Mouse (Mus musculus): Measurements from ENCODE around the gene 4430402I18Rik. TPM values are rescaled to one million over a fixed set of nuclear protein-coding genes. Genes with fewer than 3 reads are reported as not detected.

4430402I18Rik gene
- total and polyA plus RNA-seq, 3 experiments = 0.14 to 0.51 (median 0.15) TPM

- dilution Hi-C loops (cut with MboI; ENCODE audit: extremely low pct_ligation_motif_present, extremely low pct_unique_long_range_greater_than_20kb, low sequenced_read_pairs) = no loop called here
- H3K79me2 ChIP-seq (replicated peaks; ENCODE audit: control insufficient read depth, extremely low read depth, insufficient read depth, poor library complexity, severe bottlenecking) = no peaks in the 10 kb centered on the region
- H3K4me3 ChIP-seq (replicated peaks in 1 of 3; ENCODE audit: low read depth in 2 of 3, low read length in 2 of 3, poor library complexity in 1 of 3) = no peak overlapping the region
- no peaks in the 10 kb centered on the region for H3K4me1 ChIP-seq (ENCODE audit: control insufficient read depth in 1 of 2, insufficient read depth in 2 of 2)
- H3K27me3 ChIP-seq (replicated peaks) = no peaks in the 10 kb centered on the region
- TF ChIP-seq SIN3A (IDR thresholded peaks at IDR 0.05; ENCODE audit: low read length) (no peak), UBTF (IDR thresholded peaks at IDR 0.05; ENCODE audit: low read depth, low read length) (no peak), GABPA (IDR thresholded peaks at IDR 0.05; ENCODE audit: insufficient replicate concordance, low read depth, low read length) (no peak), POLR2A (IDR thresholded peaks at IDR 0.05; ENCODE audit: low read depth, low read length) (no peak), ETS1 (conservative IDR thresholded peaks at IDR 0.05; ENCODE audit: low read depth, low read length) (no peak), MAZ (IDR thresholded peaks at IDR 0.05; ENCODE audit: low read depth, low read length) (no peak), CTCF (conservative IDR thresholded peaks at IDR 0.05 in 1 of 2, IDR thresholded peaks at IDR 0.05 in 1 of 2; ENCODE audit: low read depth in 2 of 2, low read length in 2 of 2) (no peak), ZKSCAN1 (IDR thresholded peaks at IDR 0.05; ENCODE audit: borderline replicate concordance, low read depth, low read length) (no peak), MYC (IDR thresholded peaks at IDR 0.05; ENCODE audit: low read depth, low read length) (no peak), BHLHE40 (IDR thresholded peaks at IDR 0.05; ENCODE audit: low read depth, low read length) (no peak), NRF1 (IDR thresholded peaks at IDR 0.05; ENCODE audit: low read depth, low read length) (no peak), MEF2A (IDR thresholded peaks at IDR 0.05; ENCODE audit: borderline replicate concordance, low read depth, low read length) (no peak), MAX (IDR thresholded peaks at IDR 0.05; ENCODE audit: low read length) (no peak), ZC3H11A (IDR thresholded peaks at IDR 0.05; ENCODE audit: low read depth, low read length) (no peak), TCF12 (IDR thresholded peaks at IDR 0.05; ENCODE audit: low read depth, low read length) (no peak), JUN (IDR thresholded peaks at IDR 0.05; ENCODE audit: insufficient read depth, low read depth, low read length) (no peak), TBP (conservative IDR thresholded peaks at IDR 0.05; ENCODE audit: low read depth, low read length) (no peak), POLR2AphosphoS2 (IDR thresholded peaks at IDR 0.05; ENCODE audit: low read depth, low read length) (no peak), IRF4 (IDR thresholded peaks at IDR 0.05; ENCODE audit: low read depth, low read length) (no peak), RCOR1 (conservative IDR thresholded peaks at IDR 0.05; ENCODE audit: low read depth, low read length) (no peak)
- no peaks in the 10 kb centered on the region for H3K36me3 ChIP-seq (replicated peaks in 1 of 2; ENCODE audit: control insufficient read depth in 1 of 2, insufficient read depth in 1 of 2, low read length in 1 of 2)
- H3K4me2 ChIP-seq (ENCODE audit: insufficient read depth, low read depth, poor library complexity, severe bottlenecking) = no peak overlapping the region
- H3K27ac ChIP-seq (ENCODE audit: insufficient read depth, low read depth) = no peak overlapping the region
- no peaks in the 10 kb centered on the region for H3K9me3 ChIP-seq (replicated peaks; ENCODE audit: low read length)
- no peak overlapping the region for H3K9ac ChIP-seq (ENCODE audit: insufficient read depth, low read depth)
- in situ Hi-C loops (cut with MboI; ENCODE audit: low pct_ligation_motif_present, low pct_unique_long_range_greater_than_20kb, low sequenced_read_pairs) = no loop called here
- DNase-seq (ENCODE audit: extremely low read depth) = no peak
Measured at GRCm38 (mm10) chr19:28852001-28852400, 115.6 kb downstream of the 4430402I18Rik start.

- in situ Hi-C loops (cut with MboI; ENCODE audit: low pct_ligation_motif_present, low pct_unique_long_range_greater_than_20kb, low sequenced_read_pairs) = no loop called here
- no peak overlapping the region for H3K4me2 ChIP-seq (ENCODE audit: insufficient read depth, low read depth, poor library complexity, severe bottlenecking)
- dilution Hi-C loops (cut with MboI; ENCODE audit: extremely low pct_ligation_motif_present, extremely low pct_unique_long_range_greater_than_20kb, low sequenced_read_pairs) = no loop called here
- H3K27ac ChIP-seq (ENCODE audit: insufficient read depth, low read depth) = no peak overlapping the region
- no peaks in the 10 kb centered on the region for H3K27me3 ChIP-seq (replicated peaks)
- H3K9ac ChIP-seq (ENCODE audit: insufficient read depth, low read depth) = no peak overlapping the region
- no peaks in the 10 kb centered on the region for H3K36me3 ChIP-seq (replicated peaks in 1 of 2; ENCODE audit: control insufficient read depth in 1 of 2, insufficient read depth in 1 of 2, low read length in 1 of 2)
- no peak for TF ChIP-seq ELF1 (IDR thresholded peaks at IDR 0.05; ENCODE audit: low read depth, low read length)
- TF ChIP-seq HCFC1 (IDR thresholded peaks at IDR 0.05; ENCODE audit: low read depth, low read length) = no peak
- no peak for TF ChIP-seq SIN3A (IDR thresholded peaks at IDR 0.05; ENCODE audit: low read length)
- TF ChIP-seq USF2 (conservative IDR thresholded peaks at IDR 0.05; ENCODE audit: low read depth, low read length) = no peak
- TF ChIP-seq ZMIZ1 (IDR thresholded peaks at IDR 0.05; ENCODE audit: low read depth, low read length) = no peak
- no peak for TF ChIP-seq POLR2AphosphoS2 (IDR thresholded peaks at IDR 0.05; ENCODE audit: low read depth, low read length)
- TF ChIP-seq ZKSCAN1 (IDR thresholded peaks at IDR 0.05; ENCODE audit: borderline replicate concordance, low read depth, low read length) = no peak
- no peak overlapping the region for H3K4me3 ChIP-seq (replicated peaks in 1 of 3; ENCODE audit: low read depth in 2 of 3, low read length in 2 of 3, poor library complexity in 1 of 3)
- H3K79me2 ChIP-seq (replicated peaks; ENCODE audit: control insufficient read depth, extremely low read depth, insufficient read depth, poor library complexity, severe bottlenecking) = no peaks in the 10 kb centered on the region
- no peaks in the 10 kb centered on the region for H3K9me3 ChIP-seq (replicated peaks; ENCODE audit: low read length)
- no peaks in the 10 kb centered on the region for H3K4me1 ChIP-seq (ENCODE audit: control insufficient read depth in 1 of 2, insufficient read depth in 2 of 2)
- DNase-seq (ENCODE audit: extremely low read depth) = no peak
Measured at GRCm38 (mm10) chr19:28850510-28850909, 117.1 kb downstream of the 4430402I18Rik start.
